Mouse (Mus musculus): ENCODE results near the gene Mccc1. TPM values are rescaled to one million over a fixed set of nuclear protein-coding genes. Genes with fewer than 3 reads are reported as not detected.

Gene Mccc1
- total and polyA plus RNA-seq, 3 experiments: 10.0 to 30.0 (median 13.4) TPM

DNA sequence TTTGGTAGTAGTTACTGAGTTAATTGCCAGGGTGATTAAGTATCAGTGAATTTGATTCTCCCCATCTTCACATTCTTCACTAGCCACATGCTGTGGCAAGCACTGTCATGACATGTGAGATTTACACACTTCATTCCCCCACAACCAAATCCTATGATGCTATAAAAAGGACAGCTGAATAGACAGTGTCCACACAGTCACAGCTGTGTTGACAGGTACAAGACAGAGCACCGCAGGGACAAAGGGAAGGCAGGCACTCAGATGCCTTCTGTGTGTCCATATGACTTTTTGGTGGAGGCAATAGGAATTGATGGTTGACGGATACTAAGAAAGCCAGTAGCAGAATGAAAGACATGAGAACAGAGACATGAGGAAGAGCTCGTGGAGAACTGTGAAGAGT, 10.8 kb upstream of the Mccc1 start:
- DNase-seq (ENCODE audit: extremely low read depth): no peak
- no peaks in the 10 kb centered on the region for H3K79me2 ChIP-seq (replicated peaks; ENCODE audit: control insufficient read depth, extremely low read depth, insufficient read depth, poor library complexity, severe bottlenecking)
- in situ Hi-C loops (cut with MboI; ENCODE audit: low pct_ligation_motif_present, low pct_unique_long_range_greater_than_20kb, low sequenced_read_pairs) (no loop called here), dilution Hi-C loops (cut with MboI; ENCODE audit: extremely low pct_ligation_motif_present, extremely low pct_unique_long_range_greater_than_20kb, low sequenced_read_pairs) (no loop called here)
- H3K9me3 ChIP-seq (replicated peaks; ENCODE audit: low read length): peaks cover 3% of the 10 kb centered on the region
- no peaks in the 10 kb centered on the region for H3K4me1 ChIP-seq (ENCODE audit: control insufficient read depth in 1 of 2, insufficient read depth in 2 of 2)
- no peak overlapping the region for H3K9ac ChIP-seq (ENCODE audit: insufficient read depth, low read depth)
- H3K36me3 ChIP-seq (replicated peaks in 1 of 2; ENCODE audit: control insufficient read depth in 1 of 2, insufficient read depth in 1 of 2, low read length in 1 of 2): no peaks in the 10 kb centered on the region
- no peaks in the 10 kb centered on the region for H3K27me3 ChIP-seq (replicated peaks)
- no peak overlapping the region for H3K4me2 ChIP-seq (ENCODE audit: insufficient read depth, low read depth, poor library complexity, severe bottlenecking)
- no peak overlapping the region for H3K27ac ChIP-seq (ENCODE audit: insufficient read depth, low read depth)
- H3K4me3 ChIP-seq (replicated peaks in 1 of 3; ENCODE audit: low read depth in 2 of 3, low read length in 2 of 3, poor library complexity in 1 of 3): no peak overlapping the region
- no peak for TF ChIP-seq TBP (conservative IDR thresholded peaks at IDR 0.05; ENCODE audit: low read depth, low read length)
- TF ChIP-seq ZC3H11A (IDR thresholded peaks at IDR 0.05; ENCODE audit: low read depth, low read length): no peak
- TF ChIP-seq NELFE (IDR thresholded peaks at IDR 0.05; ENCODE audit: low read depth, low read length): no peak
- no peak for TF ChIP-seq MEF2A (IDR thresholded peaks at IDR 0.05; ENCODE audit: borderline replicate concordance, low read depth, low read length)
- TF ChIP-seq MAFK (IDR thresholded peaks at IDR 0.05; ENCODE audit: insufficient replicate concordance, low read length): no peak
- no peak for TF ChIP-seq ETS1 (conservative IDR thresholded peaks at IDR 0.05; ENCODE audit: low read depth, low read length)
- no peak for TF ChIP-seq MXI1 (IDR thresholded peaks at IDR 0.05; ENCODE audit: low read depth, low read length)
- no peak for TF ChIP-seq TCF12 (IDR thresholded peaks at IDR 0.05; ENCODE audit: low read depth, low read length)
- no peak for TF ChIP-seq CTCF (conservative IDR thresholded peaks at IDR 0.05 in 1 of 2, IDR thresholded peaks at IDR 0.05 in 1 of 2; ENCODE audit: low read depth in 2 of 2, low read length in 2 of 2)
- TF ChIP-seq ELF1 (IDR thresholded peaks at IDR 0.05; ENCODE audit: low read depth, low read length): no peak
- TF ChIP-seq JUN (IDR thresholded peaks at IDR 0.05; ENCODE audit: insufficient read depth, low read depth, low read length): no peak
- no peak for TF ChIP-seq NRF1 (IDR thresholded peaks at IDR 0.05; ENCODE audit: low read depth, low read length)
- TF ChIP-seq KAT2A (IDR thresholded peaks at IDR 0.05; ENCODE audit: insufficient replicate concordance, low read length): no peak

DNA sequence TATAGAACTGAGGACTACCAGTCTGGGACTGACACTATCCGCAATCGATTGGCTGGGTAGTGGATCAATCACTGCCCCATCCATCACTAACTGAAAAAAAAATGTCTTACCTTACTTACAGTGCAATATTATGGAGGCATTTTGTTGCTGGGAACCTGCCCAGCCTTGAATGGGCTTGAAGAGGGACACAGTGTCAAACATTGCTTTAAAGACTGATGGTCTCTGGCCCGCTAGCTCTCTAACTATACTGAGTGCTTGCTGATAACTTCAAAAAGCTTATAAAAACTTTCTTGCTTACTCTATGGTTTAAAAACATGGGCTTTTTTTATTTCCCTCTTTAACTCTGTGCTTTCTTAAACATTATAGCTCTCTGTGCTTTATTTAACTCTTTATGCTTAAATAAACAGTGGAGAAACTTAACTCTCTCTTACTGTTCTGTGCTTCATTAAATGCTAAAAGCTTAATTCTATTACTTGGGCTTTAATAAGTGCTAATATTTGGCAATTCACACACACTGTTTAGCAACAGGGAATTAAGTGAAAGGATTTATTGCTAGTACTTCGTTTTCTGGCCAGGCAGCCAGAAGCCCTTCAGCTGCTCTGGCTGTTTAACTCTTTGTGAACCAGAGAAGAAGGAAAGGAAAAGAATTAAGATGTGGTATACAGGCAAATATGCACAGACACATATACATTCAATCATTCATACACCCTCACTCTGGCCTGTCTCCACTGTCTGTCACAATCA, 8.1 kb upstream of the Mccc1 start:
- Histone ChIP-seq H3K9ac (ENCODE audit: insufficient read depth, low read depth) (no peak overlapping the region), H3K4me3 (replicated peaks in 1 of 3; ENCODE audit: low read depth in 2 of 3, low read length in 2 of 3, poor library complexity in 1 of 3) (no peak overlapping the region), H3K27ac (ENCODE audit: insufficient read depth, low read depth) (no peak overlapping the region), H3K4me2 (ENCODE audit: insufficient read depth, low read depth, poor library complexity, severe bottlenecking) (no peak overlapping the region), H3K79me2 (replicated peaks; ENCODE audit: control insufficient read depth, extremely low read depth, insufficient read depth, poor library complexity, severe bottlenecking) (no peaks in the 10 kb centered on the region), H3K9me3 (replicated peaks; ENCODE audit: low read length) (peaks cover 3% of the 10 kb centered on the region), H3K4me1 (ENCODE audit: control insufficient read depth in 1 of 2, insufficient read depth in 2 of 2) (no peaks in the 10 kb centered on the region), H3K36me3 (replicated peaks in 1 of 2; ENCODE audit: control insufficient read depth in 1 of 2, insufficient read depth in 1 of 2, low read length in 1 of 2) (no peaks in the 10 kb centered on the region), H3K27me3 (replicated peaks) (no peaks in the 10 kb centered on the region)
- TF ChIP-seq RAD21 (IDR thresholded peaks at IDR 0.05; ENCODE audit: low read depth, low read length) (no peak), MXI1 (IDR thresholded peaks at IDR 0.05; ENCODE audit: low read depth, low read length) (no peak), ZKSCAN1 (IDR thresholded peaks at IDR 0.05; ENCODE audit: borderline replicate concordance, low read depth, low read length) (no peak), IRF4 (IDR thresholded peaks at IDR 0.05; ENCODE audit: low read depth, low read length) (no peak), MEF2A (IDR thresholded peaks at IDR 0.05; ENCODE audit: borderline replicate concordance, low read depth, low read length) (no peak), E2F4 (IDR thresholded peaks at IDR 0.05; ENCODE audit: insufficient replicate concordance, low read depth, low read length) (no peak), CHD1 (IDR thresholded peaks at IDR 0.05; ENCODE audit: low read depth, low read length) (no peak), ETS1 (conservative IDR thresholded peaks at IDR 0.05; ENCODE audit: low read depth, low read length) (no peak), MAZ (IDR thresholded peaks at IDR 0.05; ENCODE audit: low read depth, low read length) (no peak), MYC (IDR thresholded peaks at IDR 0.05; ENCODE audit: low read depth, low read length) (no peak), POLR2A (IDR thresholded peaks at IDR 0.05; ENCODE audit: low read depth, low read length) (no peak), JUN (IDR thresholded peaks at IDR 0.05; ENCODE audit: insufficient read depth, low read depth, low read length) (no peak), RCOR1 (conservative IDR thresholded peaks at IDR 0.05; ENCODE audit: low read depth, low read length) (no peak), NRF1 (IDR thresholded peaks at IDR 0.05; ENCODE audit: low read depth, low read length) (no peak), CTCF (conservative IDR thresholded peaks at IDR 0.05 in 1 of 2, IDR thresholded peaks at IDR 0.05 in 1 of 2; ENCODE audit: low read depth in 2 of 2, low read length in 2 of 2) (no peak), USF2 (conservative IDR thresholded peaks at IDR 0.05; ENCODE audit: low read depth, low read length) (no peak), KAT2A (IDR thresholded peaks at IDR 0.05; ENCODE audit: insufficient replicate concordance, low read length) (no peak), CHD2 (IDR thresholded peaks at IDR 0.05; ENCODE audit: low read length) (no peak), SIN3A (IDR thresholded peaks at IDR 0.05; ENCODE audit: low read length) (no peak)
- DNase-seq (ENCODE audit: extremely low read depth): no peak
- in situ Hi-C loops (cut with MboI; ENCODE audit: low pct_ligation_motif_present, low pct_unique_long_range_greater_than_20kb, low sequenced_read_pairs): no loop called here
- dilution Hi-C loops (cut with MboI; ENCODE audit: extremely low pct_ligation_motif_present, extremely low pct_unique_long_range_greater_than_20kb, low sequenced_read_pairs): no loop called here
